Mouse (Mus musculus) layer of hippocampus, postnatal 25 days (tissue): Measurements from ENCODE around the gene Arhgap32. TPM values are rescaled to one million over a fixed set of nuclear protein-coding genes. Genes with fewer than 3 reads are reported as not detected.
"Not testable (repeated sequence)": the region's sequence is repeated elsewhere in the genome, so short reads cannot be mapped to it uniquely, and the experiment has no call there.

Experiments used
- DNase-seq, 2 experiments: peaks; one replicate each; pipeline ENCODE4 v3.0.0; 2022; ENCODE audit warnings: mixed read lengths in 2 of 2, low spot score in 1 of 2; ENCODE audit errors: extremely low spot score in 1 of 2
- total RNA-seq, 2 experiments: library from RNA; stranded (reverse); gene quantifications; 2 replicates each; pipeline ENCODE4 v1.2.3; 2021

The Arhgap32 gene
- total RNA-seq, 2 experiments from 2014 or later = 211 to 220 TPM

DNA sequence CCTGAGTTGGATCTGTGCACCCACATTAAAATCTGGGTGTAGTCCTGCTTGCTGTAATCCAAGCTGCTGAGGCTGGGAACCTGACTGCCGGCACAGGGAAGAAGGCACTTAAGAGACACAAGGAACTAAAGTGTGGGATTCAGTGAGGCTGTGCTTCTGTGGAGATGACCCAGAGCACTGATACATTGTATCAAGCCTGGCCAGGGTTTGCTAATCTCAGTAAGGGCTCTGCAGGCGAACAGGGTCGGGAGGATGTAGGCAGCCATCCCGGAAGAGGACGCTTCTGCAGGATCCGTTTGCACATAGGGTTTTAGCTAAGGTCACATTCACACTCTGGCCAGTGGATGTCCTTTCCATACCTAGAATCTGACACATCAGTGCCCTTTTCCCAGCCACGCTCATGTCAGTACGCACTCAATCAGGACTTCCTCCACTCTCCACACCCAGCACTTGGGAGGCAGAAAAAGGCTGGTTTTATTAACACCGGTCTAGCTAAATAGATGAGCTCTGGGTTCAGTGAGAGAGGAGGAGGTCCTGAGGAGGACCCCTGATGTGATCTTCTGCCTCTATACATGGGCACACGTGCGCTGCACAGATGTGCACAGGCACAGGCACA lies 20.9 kb downstream of the Arhgap32 start:
- no peak for DNase-seq

DNA sequence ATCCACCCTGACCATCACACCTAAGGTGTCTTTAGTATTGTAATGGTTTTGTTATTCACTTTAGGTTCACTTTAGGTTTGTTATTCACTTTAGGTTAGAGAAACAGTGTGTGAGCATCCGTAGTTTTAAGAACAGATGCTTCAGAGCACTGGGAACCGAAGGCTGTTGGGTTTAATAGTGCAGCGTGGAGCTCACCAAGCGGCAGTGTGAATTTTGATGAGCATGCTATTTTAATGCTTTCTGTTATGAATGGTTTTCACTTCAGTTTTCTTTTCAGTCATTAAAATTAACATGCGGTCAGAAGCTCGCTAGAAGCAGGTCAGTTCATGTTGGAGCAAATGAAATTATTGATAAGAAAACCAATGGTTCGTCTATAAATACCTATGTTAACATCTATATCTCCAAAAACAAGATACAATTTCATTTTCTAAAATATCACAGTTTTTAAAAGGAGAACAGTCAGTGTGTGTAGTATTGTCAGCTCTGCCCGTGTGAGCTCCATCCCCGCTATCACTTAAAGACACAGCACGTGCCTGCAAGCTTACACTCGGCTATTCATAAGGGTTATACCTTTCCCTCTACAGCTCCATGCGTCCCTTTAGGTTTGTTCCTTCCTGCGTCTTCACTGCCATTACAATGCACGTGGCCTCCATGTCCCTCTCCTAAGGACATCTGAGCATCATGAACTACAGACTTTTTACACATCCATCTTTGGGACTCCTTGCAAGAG lies 21.9 kb downstream of the Arhgap32 start:
- DNase-seq = no peak

DNA sequence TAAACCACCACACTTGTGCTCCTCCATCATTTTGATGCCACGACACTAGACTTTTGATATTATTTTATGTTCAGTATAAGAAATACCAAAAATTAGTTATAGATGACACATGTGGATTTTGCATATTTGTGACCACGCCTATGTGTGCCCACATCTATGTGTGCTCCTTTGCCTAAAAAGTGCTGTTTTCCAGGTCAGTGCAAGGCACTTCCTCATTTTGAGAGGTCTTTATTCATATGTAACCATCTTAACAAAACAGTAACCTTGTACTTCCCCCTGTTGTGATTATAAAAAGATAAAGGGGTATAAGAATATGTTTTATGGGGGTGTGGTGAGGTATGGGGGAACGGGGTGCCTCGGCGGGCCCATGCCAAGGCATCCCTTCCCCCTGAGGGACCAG lies 22.7 kb downstream of the Arhgap32 start:
- no peak for DNase-seq

DNA sequence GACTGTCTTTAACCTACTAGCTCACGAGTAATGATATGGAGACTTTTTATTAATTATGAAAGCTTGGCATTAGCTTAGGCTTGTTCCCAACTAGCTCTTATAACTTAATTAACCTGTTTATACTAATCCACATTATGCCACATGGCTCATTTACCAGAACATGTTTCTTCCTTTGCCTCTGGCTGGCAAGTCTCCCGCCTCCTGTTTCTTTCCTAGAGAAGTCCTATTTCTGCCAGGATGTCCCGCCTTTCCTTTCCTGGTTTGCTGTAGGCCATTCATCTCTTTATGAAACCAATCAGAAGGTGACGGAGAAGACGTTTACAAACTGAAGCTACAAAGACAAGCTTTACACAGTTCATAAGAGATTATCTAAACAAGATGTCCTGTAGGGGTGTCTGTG lies 23.7 kb downstream of the Arhgap32 start:
- DNase-seq = no peak

DNA sequence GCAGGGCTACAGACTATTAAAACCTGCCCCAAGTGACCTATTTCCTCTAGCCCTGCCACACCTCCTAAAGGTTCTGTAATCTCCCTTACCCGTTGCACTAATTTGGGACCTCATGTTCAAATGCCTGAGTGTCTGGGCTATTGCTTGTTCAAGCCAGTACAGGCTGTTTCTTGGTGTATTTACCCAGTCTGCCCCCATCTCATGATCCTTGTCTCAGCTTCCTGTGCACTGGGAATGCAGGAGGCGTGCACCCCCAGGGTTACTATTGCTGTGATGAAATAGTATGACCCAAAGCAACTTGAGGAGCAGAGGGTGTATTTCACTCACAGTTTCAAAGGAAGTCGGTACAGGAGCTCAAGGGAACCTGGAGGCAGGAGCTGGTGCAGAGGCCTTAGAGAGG lies 26.9 kb downstream of the Arhgap32 start:
- no peak for DNase-seq

DNA sequence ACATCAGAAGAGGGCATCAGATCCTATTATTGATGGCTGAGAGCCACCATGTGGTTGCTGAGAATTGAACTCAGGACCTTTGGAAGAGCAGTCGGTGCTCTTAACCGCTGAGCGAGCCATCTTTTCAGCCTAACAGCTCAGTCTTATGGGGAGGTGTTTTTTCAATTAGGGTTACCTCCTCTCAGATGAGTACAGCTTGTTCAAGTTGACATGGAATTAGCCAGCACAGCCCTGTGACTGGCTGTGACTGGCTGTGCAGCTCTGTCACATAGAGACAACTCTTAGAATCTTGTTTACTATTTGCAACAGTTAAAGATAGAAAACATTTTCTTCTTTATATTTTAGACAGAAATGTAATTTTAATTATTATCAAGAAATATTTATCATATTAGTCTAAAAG lies 27.5 kb downstream of the Arhgap32 start:
- DNase-seq = no peak

DNA sequence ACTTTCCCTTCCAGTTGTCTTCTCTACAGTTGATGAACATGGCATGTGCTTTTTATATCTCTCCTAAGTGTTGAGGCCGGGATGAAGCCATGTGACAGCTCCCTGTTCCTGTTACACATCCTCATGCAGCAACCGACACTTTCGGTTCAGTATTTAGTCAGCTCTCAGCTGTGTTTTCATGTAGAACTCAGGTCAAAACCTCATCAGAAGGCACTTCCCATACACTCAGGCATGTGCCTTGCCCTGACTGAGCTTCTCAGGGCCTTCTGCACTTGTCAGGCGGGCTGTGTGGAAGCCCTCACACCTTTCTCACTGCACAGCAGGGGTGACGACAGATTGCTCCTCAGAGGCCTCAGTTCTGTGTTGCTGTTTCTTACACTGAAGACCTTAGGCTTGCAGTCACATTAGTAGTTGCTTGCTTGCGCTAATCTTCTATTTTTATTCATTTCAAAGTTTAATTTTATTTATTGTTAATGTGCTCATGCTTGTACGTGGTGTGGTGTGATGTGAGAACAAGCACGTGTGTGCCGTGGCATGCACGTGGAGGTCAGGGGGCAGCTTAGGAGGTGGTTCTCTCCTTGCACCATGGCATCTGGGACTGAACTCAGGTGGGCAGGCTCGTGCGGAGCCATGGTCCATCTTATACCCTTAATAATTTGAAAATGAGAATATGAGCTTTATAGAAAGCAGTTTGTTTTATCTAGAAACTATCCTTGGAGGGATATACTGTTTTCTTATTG lies 30.5 kb downstream of the Arhgap32 start:
- DNase-seq = no peak

DNA sequence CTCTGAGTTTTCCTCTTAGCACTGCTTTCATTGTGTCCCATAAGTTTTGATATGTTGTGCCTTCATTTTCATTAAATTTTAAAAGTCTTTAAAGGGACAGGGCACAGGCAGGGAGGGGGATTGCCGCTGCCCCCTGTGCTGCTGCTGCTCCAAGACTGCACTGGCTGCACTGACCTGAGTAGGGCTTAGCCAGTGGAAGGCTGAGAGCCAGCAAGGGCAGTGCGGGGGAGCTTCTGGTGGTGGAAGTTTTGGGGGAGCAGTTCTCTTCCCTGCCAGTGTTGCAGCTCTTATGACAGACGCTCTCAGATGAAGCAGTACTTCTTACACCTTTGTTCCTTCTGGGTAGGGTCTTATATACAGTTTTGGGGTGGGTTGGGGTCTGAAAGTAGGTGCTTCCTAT lies 33.3 kb downstream of the Arhgap32 start:
- DNase-seq = no peak

DNA sequence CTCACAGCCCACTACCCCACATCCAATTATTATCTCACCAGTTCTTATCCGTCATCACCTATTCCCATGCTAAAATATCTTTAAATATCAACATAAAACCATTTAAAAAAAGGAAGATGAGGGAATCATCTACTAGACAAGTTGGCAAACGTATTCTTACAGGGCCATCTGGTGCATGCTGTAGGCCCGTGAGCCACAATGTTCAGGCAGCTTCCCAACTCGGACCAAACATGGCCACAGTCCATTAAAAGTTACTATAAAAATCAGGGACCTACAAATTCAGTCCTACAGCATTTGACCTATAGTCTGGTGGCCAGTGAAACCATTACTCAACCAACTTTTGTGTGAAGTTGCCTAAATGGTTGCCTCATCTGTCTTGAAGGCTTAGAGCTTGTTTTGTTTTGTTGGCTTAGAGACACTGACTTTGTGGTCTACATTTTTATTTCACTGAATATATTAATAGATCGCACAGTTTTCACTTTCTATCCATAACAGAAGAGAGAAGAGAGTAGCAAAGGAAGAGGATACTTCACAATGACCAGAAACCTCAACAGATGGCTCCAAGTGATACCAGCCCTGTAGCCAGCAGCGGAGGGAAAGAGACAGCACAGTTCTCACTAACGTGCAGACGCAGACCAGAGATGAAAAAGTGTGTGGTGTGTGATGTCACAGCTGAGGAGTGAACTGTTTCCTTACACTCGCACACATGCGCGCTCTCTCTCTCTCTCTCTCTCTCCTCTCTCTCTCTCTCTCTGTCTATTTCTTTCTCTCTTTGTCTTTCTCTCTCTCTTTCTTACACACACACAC lies 34.1 kb downstream of the Arhgap32 start:
- no peak for DNase-seq

DNA sequence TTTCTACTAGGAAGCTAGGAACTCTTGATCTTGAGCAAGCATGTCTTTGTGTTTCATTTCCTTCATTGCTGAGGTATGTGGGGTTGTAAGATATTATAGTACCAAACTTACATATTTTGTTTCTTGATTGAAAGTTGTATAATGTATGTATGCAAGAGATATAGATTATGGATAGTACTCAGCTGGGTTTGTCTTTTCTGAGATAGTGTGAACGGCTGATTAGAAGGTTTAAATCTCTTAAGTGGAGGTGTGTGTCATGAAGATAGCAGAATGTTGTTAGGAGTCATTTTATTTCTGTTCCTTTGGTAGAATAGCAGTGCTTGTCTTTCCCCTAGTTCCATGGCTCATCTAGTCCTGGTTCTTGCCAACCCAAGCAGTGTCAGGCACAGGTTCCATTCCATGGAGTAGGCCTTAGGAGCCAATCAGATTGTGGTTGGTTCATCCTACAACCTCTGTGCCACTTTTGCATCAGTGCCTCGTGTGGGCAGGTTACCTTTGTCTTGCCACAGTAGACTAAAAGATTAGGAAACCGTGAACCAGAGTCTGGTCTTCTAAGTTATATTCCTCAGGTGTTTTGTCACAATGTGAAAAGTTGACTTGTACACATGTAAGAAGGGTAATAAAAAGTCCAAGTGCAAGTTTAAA lies 38.9 kb downstream of the Arhgap32 start:
- DNase-seq = no peak

DNA sequence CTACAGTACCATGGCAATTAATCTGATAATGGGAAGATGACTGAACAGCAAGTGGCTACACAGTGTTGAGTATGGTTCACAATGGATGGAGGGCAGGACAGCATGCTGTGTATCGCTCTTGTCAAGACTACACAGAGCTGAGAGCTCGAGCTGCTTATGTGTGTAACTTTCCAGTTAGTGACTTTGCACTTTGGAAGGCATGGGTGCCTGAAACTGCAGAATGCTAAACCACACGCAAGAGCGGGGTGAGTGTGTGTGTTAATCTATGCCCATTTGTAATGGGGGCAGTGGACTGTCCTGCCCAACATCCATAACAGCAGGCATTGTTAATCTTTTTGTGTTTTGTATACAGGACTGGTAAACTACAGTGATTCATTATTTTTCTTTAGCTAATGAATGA lies 40.8 kb downstream of the Arhgap32 start:
- DNase-seq = no peak

DNA sequence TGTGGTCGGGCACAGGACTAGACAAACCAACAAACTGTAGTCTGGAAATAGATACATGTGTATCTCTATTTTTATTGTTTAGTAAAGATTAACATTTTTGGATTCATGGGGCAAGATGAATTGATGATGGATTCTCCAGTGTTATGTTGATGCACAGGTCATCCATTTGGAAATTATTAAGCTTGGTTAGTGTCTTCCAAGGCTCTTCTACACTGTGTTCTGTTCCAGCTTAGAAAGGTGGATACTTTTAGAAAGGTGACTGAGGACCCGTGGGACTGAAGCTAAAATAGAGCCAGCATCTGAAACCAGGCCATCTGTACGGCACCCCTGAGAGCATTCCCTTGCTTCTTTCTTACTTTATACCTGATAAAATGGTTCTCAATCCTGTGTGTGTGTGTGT lies 41.3 kb downstream of the Arhgap32 start:
- no peak for DNase-seq

DNA sequence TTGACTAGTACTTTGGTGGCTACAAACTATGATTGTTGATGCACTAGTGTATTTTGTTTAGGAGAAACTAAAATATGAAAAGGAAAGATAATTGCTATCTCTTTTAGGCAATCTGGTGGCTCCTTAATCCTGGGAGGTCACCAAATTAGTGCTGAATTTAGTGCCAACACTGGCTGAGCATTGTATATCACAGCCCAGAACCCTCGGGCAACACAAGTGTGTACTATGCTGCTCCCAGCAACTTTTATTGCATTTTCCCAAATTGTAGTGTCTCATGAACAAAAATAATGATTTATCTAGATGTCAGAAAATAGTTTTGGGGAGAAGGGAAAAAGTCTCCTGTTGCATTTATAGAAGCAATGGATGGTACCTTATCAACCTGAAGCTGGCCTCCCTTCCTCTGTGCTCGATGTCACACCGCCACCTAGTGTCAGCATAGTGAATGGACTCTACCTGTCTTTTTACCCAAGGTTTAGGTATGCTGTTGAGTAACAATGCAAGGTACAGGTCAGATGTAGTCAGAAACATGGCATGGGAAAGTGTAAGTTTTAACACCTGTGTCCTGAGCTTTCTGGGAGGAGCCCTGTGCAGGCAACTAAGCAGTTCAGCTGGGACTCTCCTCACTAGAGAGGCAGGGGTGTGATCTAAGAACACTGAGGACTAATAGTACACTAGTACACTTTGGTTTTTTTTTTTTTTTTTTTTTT lies 43.1 kb downstream of the Arhgap32 start:
- peak in 1 of 2 experiments; percentile 80 for DNase-seq

DNA sequence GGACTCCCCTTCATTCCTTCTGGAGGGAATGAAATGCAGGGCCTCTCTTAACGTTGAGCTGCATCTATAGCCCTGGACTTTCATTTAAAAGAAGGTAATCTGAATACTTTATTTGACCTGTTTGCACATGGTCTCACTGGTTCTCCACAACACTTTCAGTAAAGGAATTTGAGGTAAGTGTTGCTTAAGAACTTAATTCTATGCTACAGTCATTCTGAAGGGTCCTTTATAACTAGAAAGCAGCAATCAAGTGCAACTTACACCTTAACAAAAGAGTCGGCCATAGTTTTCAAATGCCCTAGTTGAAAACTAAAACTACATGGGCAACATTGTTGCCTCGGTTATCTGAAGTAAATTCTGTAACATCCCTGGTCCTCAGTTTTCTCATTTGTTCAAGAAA lies 43.8 kb downstream of the Arhgap32 start:
- no peak for DNase-seq

DNA sequence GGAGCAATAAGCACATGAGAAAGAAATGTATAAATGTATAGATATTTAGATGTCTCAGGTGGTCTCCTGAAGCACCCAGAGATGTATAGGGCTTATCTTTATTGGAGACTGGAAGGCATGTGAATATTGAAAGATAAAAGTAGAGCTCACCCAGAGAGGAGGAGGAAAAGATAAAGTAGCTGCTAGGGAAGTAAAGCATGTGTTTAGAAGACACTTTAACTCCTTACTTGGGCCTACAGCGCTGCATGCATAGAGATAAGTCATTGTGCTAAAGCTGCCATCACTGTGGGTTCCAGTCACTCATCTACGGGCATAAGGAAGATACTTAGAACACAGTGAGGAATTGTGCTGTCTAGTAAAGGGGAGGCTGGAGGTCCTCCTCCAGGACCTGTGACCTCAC lies 46.9 kb downstream of the Arhgap32 start:
- DNase-seq = no peak

DNA sequence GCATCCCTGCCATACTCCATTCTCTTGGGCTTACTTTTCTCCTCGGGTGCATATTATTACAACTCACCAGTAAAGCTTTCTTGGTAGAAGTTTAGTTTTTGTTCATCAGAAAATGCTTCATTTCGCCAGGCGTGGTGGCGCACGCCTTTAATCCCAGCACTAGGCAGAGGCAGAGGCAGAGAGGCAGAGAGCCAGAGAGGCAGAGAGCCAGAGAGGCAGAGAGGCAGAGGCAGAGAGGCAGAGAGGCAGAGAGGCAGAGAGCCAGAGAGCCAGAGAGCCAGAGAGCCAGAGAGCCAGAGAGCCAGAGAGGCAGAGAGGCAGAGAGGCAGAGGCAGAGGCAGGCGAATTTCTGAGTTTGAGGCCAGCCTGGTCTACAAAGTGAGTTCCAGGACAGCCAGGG lies 47.9 kb downstream of the Arhgap32 start:
- not testable (repeated sequence) for DNase-seq

DNA sequence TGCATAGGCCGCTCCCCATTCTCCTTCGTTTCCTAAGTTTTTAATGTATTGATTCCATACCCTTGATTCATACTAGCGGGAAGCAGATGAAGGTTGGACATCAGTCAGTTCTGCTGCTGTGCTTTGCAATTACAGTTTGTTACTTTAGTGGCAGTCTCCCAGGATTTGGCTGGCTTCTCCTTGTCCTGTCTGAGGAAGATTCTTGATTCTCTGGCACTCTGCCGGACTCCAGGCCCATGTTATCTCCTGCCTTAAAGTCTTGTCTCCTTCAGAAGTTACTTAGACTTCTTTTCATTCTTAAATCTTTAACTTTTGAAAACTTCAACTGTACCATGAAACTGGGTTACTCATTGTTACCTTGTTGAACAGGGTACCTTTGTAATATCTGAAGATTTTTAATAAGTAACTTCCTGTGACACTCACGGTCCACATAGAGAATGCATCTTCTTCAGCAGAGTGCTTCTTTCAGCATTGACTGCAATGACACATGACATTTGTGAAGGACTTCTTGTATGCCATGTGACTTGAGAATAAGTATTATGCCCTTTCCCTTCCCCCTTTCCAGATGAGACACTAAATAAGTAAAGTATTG lies 52.7 kb downstream of the Arhgap32 start:
- DNase-seq = no peak

DNA sequence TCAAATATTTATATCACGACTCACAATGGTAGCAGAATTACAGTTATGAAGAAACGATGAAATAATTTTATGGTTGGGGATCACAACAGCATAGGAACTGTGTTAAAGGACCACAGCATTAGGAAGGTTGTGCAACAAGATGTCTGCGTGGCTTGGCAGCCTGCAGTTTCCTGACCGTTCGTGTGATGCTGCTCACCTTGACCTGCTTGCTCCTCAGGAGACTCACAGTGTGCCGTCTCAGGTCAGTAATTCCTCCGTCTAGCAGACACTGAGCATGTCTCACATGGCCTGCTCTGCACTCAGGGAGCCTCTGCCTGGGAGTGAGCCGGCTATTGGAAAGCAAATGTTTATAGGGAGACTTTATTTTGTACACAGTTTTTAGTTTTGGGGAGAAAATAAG lies 54.8 kb downstream of the Arhgap32 start:
- no peak for DNase-seq

DNA sequence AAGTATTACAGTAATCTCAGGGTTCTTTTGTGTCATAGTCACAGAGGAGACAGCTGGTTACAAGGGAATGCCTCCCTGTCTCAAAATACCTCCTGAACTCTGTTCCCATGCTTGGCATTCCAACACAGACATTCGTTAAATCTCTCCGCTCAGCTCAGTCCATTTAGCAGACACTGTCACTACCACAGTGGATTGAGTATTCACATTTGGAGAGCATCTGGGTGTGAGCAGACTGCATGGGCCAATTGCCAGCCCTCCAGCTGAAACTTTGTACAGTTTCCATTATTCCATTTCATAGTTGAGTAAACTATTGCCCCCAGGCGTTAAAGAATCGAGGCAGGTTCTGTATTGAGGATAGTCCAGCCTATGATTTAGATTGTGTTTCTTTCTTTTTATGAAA lies 60.7 kb downstream of the Arhgap32 start:
- DNase-seq = peak in 1 of 2 experiments; percentile 32
